Mouse (Mus musculus) cerebellum, adult (tissue): Measurements from ENCODE around the gene Atp5f1.
"Not testable (repeated sequence)": the region's sequence is repeated elsewhere in the genome, so short reads cannot be mapped to it uniquely, and the experiment has no call there.

ENCODE experiments used
- ATAC-seq: cut with Nextera tagmentation; 2 replicates; pipeline ENCODE4 v1.9.2; 2017; ENCODE audit warnings: mild to moderate bottlenecking, moderate library complexity, mixed read lengths; ENCODE audit not compliant: insufficient number of reproducible peaks, low FRiP score, low TSS enrichment

Atp5f1 gene

GRCm38 (mm10) chr3:105932240-105933071, 27.4 kb downstream of the Atp5f1 start, which contains the start of gene I830077J02Rik:
Gene I830077J02Rik (minus strand): TSS chr3:105932664.
- no peak for ATAC-seq

- no peak for ATAC-seq
Measured at GRCm38 (mm10) chr3:105931095-105931494, 28.8 kb downstream of the Atp5f1 start.

- no peak for ATAC-seq
Measured at GRCm38 (mm10) chr3:105929821-105930220, 30.1 kb downstream of the Atp5f1 start.

GRCm38 (mm10) chr3:105928781-105929180, 31.1 kb downstream of the Atp5f1 start:
- no peak for ATAC-seq

- no peak for ATAC-seq
Measured at GRCm38 (mm10) chr3:105928195-105928569, 31.7 kb downstream of the Atp5f1 start.

- no peak for ATAC-seq
Measured at GRCm38 (mm10) chr3:105927561-105928194, 32.2 kb downstream of the Atp5f1 start.

GRCm38 (mm10) chr3:105924616-105925015, 35.3 kb downstream of the Atp5f1 start:
- ATAC-seq = no peak

- ATAC-seq = no peak
Measured at GRCm38 (mm10) chr3:105921959-105922358, 37.9 kb downstream of the Atp5f1 start.

- ATAC-seq = not testable (repeated sequence)
Measured at GRCm38 (mm10) chr3:105920743-105921142, 39.2 kb downstream of the Atp5f1 start.

- no peak for ATAC-seq
Measured at GRCm38 (mm10) chr3:105918355-105918745, 41.5 kb downstream of the Atp5f1 start.

GRCm38 (mm10) chr3:105917656-105918354, 42.1 kb downstream of the Atp5f1 start:
- no peak for ATAC-seq

- not testable (repeated sequence) for ATAC-seq
Measured at GRCm38 (mm10) chr3:105916455-105916854, 43.4 kb downstream of the Atp5f1 start.

GRCm38 (mm10) chr3:105915281-105915680, 44.6 kb downstream of the Atp5f1 start:
- ATAC-seq = no peak

GRCm38 (mm10) chr3:105913839-105914681, 45.8 kb downstream of the Atp5f1 start:
- ATAC-seq = no peak

- no peak for ATAC-seq
Measured at GRCm38 (mm10) chr3:105912097-105912880, 47.6 kb downstream of the Atp5f1 start.

- no peak for ATAC-seq
Measured at GRCm38 (mm10) chr3:105910519-105911190, 49.2 kb downstream of the Atp5f1 start.

GRCm38 (mm10) chr3:105908976-105909375, 50.9 kb downstream of the Atp5f1 start:
- ATAC-seq = no peak

- no peak for ATAC-seq
Measured at GRCm38 (mm10) chr3:105907956-105908655, 51.8 kb downstream of the Atp5f1 start.
